Mouse (Mus musculus): ENCODE data around the gene S100a8.

DNA sequence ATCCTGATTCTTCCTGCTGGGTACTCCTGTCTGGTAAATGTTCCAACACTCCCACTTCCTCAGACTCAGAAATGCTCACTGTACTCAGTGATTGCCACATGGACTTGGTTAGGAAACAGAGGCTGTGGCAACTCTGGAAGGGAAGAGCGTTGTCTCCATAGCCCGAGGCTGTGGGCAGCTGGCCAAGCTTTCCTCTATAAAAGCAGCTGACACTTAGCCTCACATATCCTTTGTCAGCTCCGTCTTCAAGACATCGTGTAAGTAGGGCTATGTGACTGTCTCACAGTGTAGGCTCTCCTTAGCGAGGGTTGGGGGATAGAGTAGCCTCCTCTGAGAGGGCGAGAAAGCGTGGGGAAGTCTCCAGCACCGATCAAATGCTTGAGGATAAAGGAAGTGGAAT lies at the start of gene S100a8:
- TF ChIP-seq CTCF (IDR thresholded peaks at IDR 0.05; ENCODE audit: low read depth, low read length) (no peak), GATA1 (IDR thresholded peaks at IDR 0.05; ENCODE audit: borderline replicate concordance, low read length) (no peak)

All from G1E (cell line).